In genomic region chr6:136172801-136173190, GRCm38 (mm10) we compare ENCODE assay signal across 8 mouse cellular contexts. TPM values are rescaled to one million over a fixed set of nuclear protein-coding genes. Genes with fewer than 3 reads are reported as not detected.
A peak's percentile ranks its signal among the peaks of the same experiment; 100 is the strongest.
DNase-seq lines count a peak whose midpoint lies in the region; ATAC-seq and TF ChIP-seq lines count a peak whose summit lies in the region.

No protein-coding gene starts in this region.

- no peak for TF ChIP-seq POLR2A in kidney, adult 2 months (IDR thresholded peaks at IDR 0.05; ENCODE audit: low read depth, low read length)
- 0 out of 2 replicates have a peak, but pooled peaks have one; percentile 3 for TF ChIP-seq POLR2A in cortical plate, adult 2 months (IDR thresholded peaks at IDR 0.05; ENCODE audit: extremely low read depth, insufficient read depth, low read length)

- 0 out of 2 replicates have a peak, but pooled peaks have one; percentile 39 for ATAC-seq in kidney, embryonic 16.5 days (ENCODE audit: low FRiP score, low TSS enrichment)
- ATAC-seq in forebrain, postnatal 0 days, result peak; percentile 0; the same call in 1 of the 2 replicates
- ATAC-seq in midbrain, embryonic 15.5 days (replicated peaks), result peak; percentile 25
- no peak for ATAC-seq in erythroid progenitor cell, adult 5-6 weeks (replicated peaks; ENCODE audit: low FRiP score, poor library complexity, severe bottlenecking)

- peaks cover 46% of the 10 kb centered on the region for H3K27me3 ChIP-seq in kidney, embryonic 16.5 days (ENCODE audit: insufficient read depth, low read length)
- H3K27me3 ChIP-seq in kidney, adult 2 months (replicated peaks; ENCODE audit: control insufficient read depth, insufficient read depth, low read length), result no peaks in the 10 kb centered on the region
- H3K27me3 ChIP-seq in forebrain, postnatal 0 days (ENCODE audit: insufficient read depth, low read length), result no peaks in the 10 kb centered on the region
- H3K27me3 ChIP-seq in midbrain, embryonic 15.5 days (replicated peaks), result no peaks in the 10 kb centered on the region

- H3K36me3 ChIP-seq in kidney, embryonic 16.5 days (ENCODE audit: insufficient read depth, low read length), result no peaks in the 10 kb centered on the region
- H3K36me3 ChIP-seq in kidney, adult 2 months (ENCODE audit: control insufficient read depth, insufficient read depth, low read length), result no peaks in the 10 kb centered on the region
- H3K36me3 ChIP-seq in forebrain, postnatal 0 days (ENCODE audit: insufficient read depth), result no peaks in the 10 kb centered on the region
- no peaks in the 10 kb centered on the region for H3K36me3 ChIP-seq in midbrain, embryonic 15.5 days (replicated peaks)

- no peak overlapping the region for H3K27ac ChIP-seq in kidney, embryonic 16.5 days (ENCODE audit: low read length)
- no peak overlapping the region for H3K27ac ChIP-seq in kidney, adult 2 months (ENCODE audit: insufficient read depth, low read depth, low read length)
- peak overlapping the region; percentile 96 for H3K27ac ChIP-seq in cortical plate, adult 2 months (ENCODE audit: insufficient read depth, low read length)
- peak overlapping the region; percentile 95 for H3K27ac ChIP-seq in forebrain, postnatal 0 days (ENCODE audit: low read depth, low read length)
- H3K27ac ChIP-seq in midbrain, embryonic 15.5 days, result peak overlapping the region; percentile 91

- 0% methylated on average over 15 of the region's 15 CpGs for whole genome bisulfite sequencing in kidney, embryonic 16.5 days
- WGBS in kidney, adult 2 months, result 1% methylated on average over 15 of the region's 15 CpGs
- WGBS in forebrain, postnatal 0 days, result under 1% methylated on average over 15 of the region's 15 CpGs
- WGBS in midbrain, embryonic 15.5 days, result under 1% methylated on average over 15 of the region's 15 CpGs

- peak overlapping the region; percentile 89 for H3K4me2 ChIP-seq in kidney, embryonic 16.5 days (replicated peaks; ENCODE audit: low read depth, low read length)
- H3K4me2 ChIP-seq in forebrain, postnatal 0 days (ENCODE audit: low read depth), result peak overlapping the region; percentile 51
- H3K4me2 ChIP-seq in midbrain, embryonic 15.5 days, result peak overlapping the region; percentile 73

- TF ChIP-seq CTCF in kidney, adult 2 months (conservative IDR thresholded peaks at IDR 0.05; ENCODE audit: insufficient read depth, insufficient read length, low read depth, low read length), result no peak
- TF ChIP-seq CTCF in cortical plate, adult 2 months (IDR thresholded peaks at IDR 0.05; ENCODE audit: extremely low read depth, insufficient read depth, low read length), result no peak
- TF ChIP-seq CTCF in forebrain, postnatal 0 days (IDR thresholded peaks at IDR 0.05; ENCODE audit: low read depth), result no peak

- peaks cover 17% of the 10 kb centered on the region for H3K4me1 ChIP-seq in kidney, embryonic 16.5 days (ENCODE audit: insufficient read depth, low read length)
- H3K4me1 ChIP-seq in kidney, adult 2 months (ENCODE audit: control insufficient read depth, insufficient read depth, low read length), result no peaks in the 10 kb centered on the region
- H3K4me1 ChIP-seq in cortical plate, adult 2 months (ENCODE audit: control insufficient read depth, insufficient read depth, low read length), result no peaks in the 10 kb centered on the region
- peaks cover 5% of the 10 kb centered on the region for H3K4me1 ChIP-seq in forebrain, postnatal 0 days (ENCODE audit: insufficient read depth)
- H3K4me1 ChIP-seq in midbrain, embryonic 15.5 days, result peaks cover 23% of the 10 kb centered on the region

- H3K4me3 ChIP-seq in kidney, embryonic 16.5 days (ENCODE audit: low read length), result peak overlapping the region; percentile 51
- no peak overlapping the region for H3K4me3 ChIP-seq in kidney, adult 2 months (ENCODE audit: insufficient read depth, low read depth, low read length)
- peak overlapping the region; percentile 59 for H3K4me3 ChIP-seq in cortical plate, adult 2 months (ENCODE audit: insufficient read depth, low read length)
- peak overlapping the region; percentile 64 for H3K4me3 ChIP-seq in forebrain, postnatal 0 days (ENCODE audit: low read depth, low read length)
- peak overlapping the region; percentile 51 for H3K4me3 ChIP-seq in midbrain, embryonic 15.5 days

- DNase-seq in kidney, adult 2 months, result no peak
- DNase-seq in forebrain, postnatal 0 days, result peak; percentile 80
- no peak for DNase-seq in adrenal gland, adult 8-10 months
- no peak for DNase-seq in adrenal gland, adult (ENCODE audit: inconsistent age in 2 of 2, low spot score in 1 of 2)

- H3K9ac ChIP-seq in kidney, embryonic 16.5 days (replicated peaks; ENCODE audit: low read length), result no peak overlapping the region
- peak overlapping the region; percentile 92 for H3K9ac ChIP-seq in forebrain, postnatal 0 days
- H3K9ac ChIP-seq in midbrain, embryonic 15.5 days, result peak overlapping the region; percentile 77

- H3K9me3 ChIP-seq in kidney, embryonic 16.5 days (ENCODE audit: low read length), result no peaks in the 10 kb centered on the region
- H3K9me3 ChIP-seq in forebrain, postnatal 0 days (ENCODE audit: low read length), result no peaks in the 10 kb centered on the region
- no peaks in the 10 kb centered on the region for H3K9me3 ChIP-seq in midbrain, embryonic 15.5 days

RNA-seq across cellular contexts. Expression of gene Grin2b, which starts 0.5 kb away (rescaled TPM):
- polyA plus RNA-seq in kidney, embryonic 16.5 days (2015; fragmentation: Nextera tagmentation; extraction: Ambion mirVana), result 0.34 and 0.37 TPM in 2 replicates
- polyA plus RNA-seq in kidney, adult 2 months (2012; rRNA removed), result not detected in 2 replicates
- polyA plus RNA-seq in cortical plate, adult 2 months (2012; rRNA removed), result 44.7 and 46.9 TPM in 2 replicates
- total RNA-seq in forebrain, postnatal 0 days (2014; rRNA removed), result 57.9 and 66.6 TPM in 2 replicates
- polyA plus RNA-seq in forebrain, postnatal 0 days (2015; fragmentation: Nextera tagmentation; extraction: Ambion mirVana), result 62.5 and 102 TPM in 2 replicates
- polyA plus RNA-seq in midbrain, embryonic 15.5 days (2015; fragmentation: Nextera tagmentation; extraction: Ambion mirVana), result 65.5 and 81.3 TPM in 2 replicates
- total RNA-seq in adrenal gland, adult 8-10 months (2022), result under 1 TPM; 0.24 to 0.86 (median 0.70) TPM
- not detected in 2 replicates for total RNA-seq in erythroid progenitor cell, adult 5-6 weeks (2015; ENCODE audit: low replicate concordance)
- not detected in 2 replicates for total RNA-seq in erythroid progenitor cell, adult 5-6 weeks (2017; ENCODE audit: low replicate concordance)

Comparison
In these comparisons a context has a peak if more than half of its experiments do, and no peak if none do; other contexts are left out.
1. H3K27ac ChIP-seq: peak in cortical plate, adult 2 months (single experiment), forebrain, postnatal 0 days (single experiment) and midbrain, embryonic 15.5 days (single experiment); none in kidney, embryonic 16.5 days (single experiment) and kidney, adult 2 months (single experiment).
2. RNA of gene Grin2b, which starts 0.5 kb away (polyA plus RNA-seq): 62.5 to 102 TPM in forebrain, postnatal 0 days, 65.5 to 81.3 TPM in midbrain, embryonic 15.5 days and 44.7 to 46.9 TPM in cortical plate, adult 2 months; 0.34 to 0.37 TPM in kidney, embryonic 16.5 days and not detected in kidney, adult 2 months; every median in the first group is over 10 times any median in the second.
3. Peak in every context shown above with its lines, with median percentiles within 50 percentile points of each other: H3K4me2 ChIP-seq.